Mouse (Mus musculus) heart, embryonic 11.5 days (tissue): ENCODE measurements around the gene Arid1b. TPM values are rescaled to one million over a fixed set of nuclear protein-coding genes. Genes with fewer than 3 reads are reported as not detected.
"Not testable (repeated sequence)": the region's sequence is repeated elsewhere in the genome, so short reads cannot be mapped to it uniquely, and the experiment has no call there.

Experiments used
- ATAC-seq: fragments of 200-750 bp; cut with Nextera tagmentation; replicated peaks from 2 replicates; pipeline ENCODE4 v1.8.0; 2017; ENCODE audit warnings: moderate library complexity; ENCODE audit not compliant: insufficient number of reproducible peaks, low FRiP score, low TSS enrichment
- H3K27ac ChIP-seq: fragments of 300-500 bp; sonication (generic); 2 replicates; pipeline ENCODE4 v1.5.1; 2014; ENCODE audit warnings: mild to moderate bottlenecking, low read depth, low read length
- H3K27me3 ChIP-seq: fragments of 300-500 bp; sonication (generic); 2 replicates; pipeline ENCODE4 v1.6.1; 2014; ENCODE audit warnings: mild to moderate bottlenecking, low read length, mixed read lengths; ENCODE audit not compliant: control insufficient read depth, insufficient read depth
- H3K36me3 ChIP-seq: fragments of 300-500 bp; sonication (generic); 2 replicates; pipeline ENCODE4 v1.6.1; 2014; ENCODE audit warnings: mild to moderate bottlenecking, low read length, moderate library complexity, mixed read lengths; ENCODE audit not compliant: control insufficient read depth, insufficient read depth
- H3K4me1 ChIP-seq: fragments of 300-500 bp; sonication (generic); 2 replicates; pipeline ENCODE4 v1.6.1; 2014; ENCODE audit warnings: low read length; ENCODE audit not compliant: control insufficient read depth, insufficient read depth
- H3K4me2 ChIP-seq: fragments of 300-500 bp; sonication (generic); 2 replicates; pipeline ENCODE4 v1.6.1; 2014; ENCODE audit warnings: mild to moderate bottlenecking, moderate library complexity
- H3K4me3 ChIP-seq: fragments of 300-500 bp; sonication (generic); 2 replicates; pipeline ENCODE4 v1.5.1; 2014; ENCODE audit warnings: low read depth, low read length
- H3K9ac ChIP-seq: fragments of 300-500 bp; sonication (generic); 2 replicates; pipeline ENCODE4 v1.6.1; 2014; ENCODE audit warnings: mild to moderate bottlenecking, low read depth, low read length, moderate library complexity
- H3K9me3 ChIP-seq: fragments of 300-500 bp; sonication (generic); replicated peaks from 2 replicates; pipeline ENCODE4 v1.6.1; 2016; ENCODE audit warnings: low read length; ENCODE audit not compliant: control insufficient read depth
- WGBS: fragments of 180-500 bp; shearing (Covaris S2); extraction: QIAGEN DNeasy Blood & Tissue Kit; methylation state at CpG from one replicate; pipeline ENCODE4 v1.1.7; 2014; ENCODE audit not compliant: insufficient replicate concordance; 5-methylcytosine and 5-hydroxymethylcytosine counted together
- polyA plus RNA-seq: library from polyadenylated mRNA; unstranded; fragments of >200 nt; fragmentation: Nextera tagmentation; extraction: Ambion mirVana; gene quantifications from 2 replicates; pipeline ENCODE4 v1.2.1, GENCODE M21; 2014

The Arid1b gene
- polyA plus RNA-seq, 1 experiment from 2014 or later = 8.2 TPM

GRCm38 (mm10) chr17:5085004-5085403, 90.9 kb downstream of the Arid1b start:
- Histone ChIP-seq H3K9ac (no peak overlapping the region), H3K4me1 (peaks cover 61% of the 10 kb centered on the region), H3K4me2 (no peak overlapping the region), H3K27ac (no peak overlapping the region), H3K9me3 (no peaks in the 10 kb centered on the region), H3K36me3 (no peaks in the 10 kb centered on the region), H3K27me3 (no peaks in the 10 kb centered on the region), H3K4me3 (no peak overlapping the region)
- WGBS = 70% methylated on average over 6 of the region's 6 CpGs
- no peak for ATAC-seq

GRCm38 (mm10) chr17:5085942-5086341, 91.8 kb downstream of the Arid1b start:
- H3K4me2 ChIP-seq = peak overlapping the region; percentile 16; the same call in 1 of the 2 replicates
- peak; percentile 70 for ATAC-seq
- H3K9ac ChIP-seq = no peak overlapping the region

GRCm38 (mm10) chr17:5088241-5088640, 94.1 kb downstream of the Arid1b start:
- H3K27me3 ChIP-seq, H3K9me3 ChIP-seq, H3K4me2 ChIP-seq, H3K4me3 ChIP-seq, H3K27ac ChIP-seq, ATAC-seq, H3K9ac ChIP-seq, H3K36me3 ChIP-seq: not testable (repeated sequence)
- H3K4me1 ChIP-seq = peaks cover 43% of the 10 kb centered on the region
- WGBS = 72% methylated on average over 2 of the region's 2 CpGs

More at GRCm38 (mm10) chr17:5085942-5086341, 91.8 kb downstream of the Arid1b start:
- WGBS = 20% methylated on average over 5 of the region's 5 CpGs
- Histone ChIP-seq H3K4me1 (peaks cover 52% of the 10 kb centered on the region), H3K27me3 (no peaks in the 10 kb centered on the region), H3K9me3 (no peaks in the 10 kb centered on the region), H3K36me3 (no peaks in the 10 kb centered on the region), H3K4me3 (no peak overlapping the region), H3K27ac (peak overlapping the region; percentile 35; the same call in 1 of the 2 replicates)

- Histone ChIP-seq H3K9ac (no peak overlapping the region), H3K36me3 (no peaks in the 10 kb centered on the region), H3K9me3 (no peaks in the 10 kb centered on the region), H3K4me3 (no peak overlapping the region), H3K27me3 (no peaks in the 10 kb centered on the region; the same call in 1 of the 2 replicates), H3K4me2 (no peak overlapping the region), H3K27ac (no peak overlapping the region), H3K4me1 (peaks cover 43% of the 10 kb centered on the region)
- WGBS = 73% methylated on average over 5 of the region's 5 CpGs
- no peak for ATAC-seq
Observed at GRCm38 (mm10) chr17:5088822-5089221, 94.7 kb downstream of the Arid1b start.

GRCm38 (mm10) chr17:5089541-5089940, 95.4 kb downstream of the Arid1b start:
- Histone ChIP-seq H3K4me2 (peak overlapping the region; percentile 51), H3K36me3 (no peaks in the 10 kb centered on the region), H3K4me3 (peak overlapping the region; percentile 14; the same call in 1 of the 2 replicates), H3K27ac (no peak overlapping the region), H3K27me3 (no peaks in the 10 kb centered on the region; the same call in 1 of the 2 replicates), H3K9me3 (no peaks in the 10 kb centered on the region), H3K9ac (no peak overlapping the region), H3K4me1 (peaks cover 40% of the 10 kb centered on the region)
- ATAC-seq = no peak
- WGBS = 23% methylated on average over 12 of the region's 12 CpGs

- peaks cover 11% of the 10 kb centered on the region for H3K27me3 ChIP-seq
- no peak overlapping the region for H3K4me3 ChIP-seq
- no peak overlapping the region for H3K27ac ChIP-seq
- no peaks in the 10 kb centered on the region for H3K36me3 ChIP-seq
- no peak overlapping the region for H3K4me2 ChIP-seq
- H3K9ac ChIP-seq = no peak overlapping the region
- no peaks in the 10 kb centered on the region for H3K9me3 ChIP-seq
- H3K4me1 ChIP-seq = peaks cover 23% of the 10 kb centered on the region
- WGBS = 85% methylated on average over 16 of the region's 16 CpGs
- ATAC-seq = no peak
Observed at GRCm38 (mm10) chr17:5091490-5091889, 97.4 kb downstream of the Arid1b start.

GRCm38 (mm10) chr17:5091934-5092333, 97.8 kb downstream of the Arid1b start:
- no peak overlapping the region for H3K9ac ChIP-seq
- H3K4me1 ChIP-seq = peaks cover 19% of the 10 kb centered on the region
- H3K36me3 ChIP-seq = no peaks in the 10 kb centered on the region
- no peak overlapping the region for H3K4me3 ChIP-seq
- no peak overlapping the region; the same call in 1 of the 2 replicates for H3K27ac ChIP-seq
- peaks cover 14% of the 10 kb centered on the region for H3K27me3 ChIP-seq
- ATAC-seq = no peak
- H3K9me3 ChIP-seq = no peaks in the 10 kb centered on the region
- H3K4me2 ChIP-seq = no peak overlapping the region
- 62% methylated on average over 10 of the region's 10 CpGs for WGBS

- ATAC-seq, H3K9me3 ChIP-seq, H3K36me3 ChIP-seq, H3K4me2 ChIP-seq, H3K27ac ChIP-seq, H3K9ac ChIP-seq, H3K4me3 ChIP-seq: not testable (repeated sequence)
- Histone ChIP-seq H3K27me3 (peaks cover 20% of the 10 kb centered on the region), H3K4me1 (peaks cover 22% of the 10 kb centered on the region)
- 68% methylated on average over 2 of the region's 2 CpGs for WGBS
Observed at GRCm38 (mm10) chr17:5093343-5093742, 99.2 kb downstream of the Arid1b start.

GRCm38 (mm10) chr17:5094636-5095035, 100.5 kb downstream of the Arid1b start:
- Histone ChIP-seq H3K4me3 (no peak overlapping the region), H3K4me2 (no peak overlapping the region), H3K9me3 (no peaks in the 10 kb centered on the region), H3K9ac (no peak overlapping the region), H3K4me1 (peaks cover 30% of the 10 kb centered on the region), H3K36me3 (no peaks in the 10 kb centered on the region), H3K27me3 (peaks cover 20% of the 10 kb centered on the region), H3K27ac (no peak overlapping the region)
- ATAC-seq = no peak
- WGBS = 87% methylated on average over 5 of the region's 5 CpGs
